Mouse (Mus musculus) liver, postnatal 0 days (tissue): ENCODE results near the gene Fcgr4.

Experiments used
- CTCF ChIP-seq: sonication (generic); IDR thresholded peaks from 2 replicates; pipeline ENCODE4 v1.5.1; 2016; ENCODE audit warnings: antibody characterized with exemption, low read depth
- EP300 ChIP-seq: IDR thresholded peaks from 2 replicates; pipeline ENCODE4 v1.6.1; 2016; ENCODE audit warnings: antibody characterized with exemption, low read depth, mild to moderate bottlenecking

DNA sequence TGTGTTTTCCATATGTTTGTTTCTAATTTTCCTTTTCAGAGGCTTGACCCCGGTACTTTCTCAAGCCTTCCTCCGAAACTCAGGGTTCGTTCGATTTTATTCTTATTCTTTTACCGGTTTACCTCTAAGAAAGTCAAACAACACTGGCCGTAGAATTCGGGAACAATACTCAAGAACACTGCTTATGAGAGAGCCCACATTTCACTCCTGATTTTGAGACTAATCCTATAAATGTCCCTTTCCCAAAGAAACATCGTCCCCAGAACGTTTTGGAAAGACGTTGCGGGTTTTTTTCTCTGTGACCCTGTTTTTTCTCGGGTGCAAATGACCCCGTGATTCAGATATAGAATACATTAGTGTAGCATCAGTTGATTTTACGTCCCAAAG, 26.4 kb downstream of the Fcgr4 start:
- TF ChIP-seq CTCF (no peak), EP300 (no peak)
